Comparison of ENCODE assay signal across 20 mouse cellular contexts in genomic region chr4:87920664-87921063, GRCm38 (mm10).
"Had no signal": no experiment of that assay in that cellular context is flagged by ENCODE, and none has a peak within 500 bp of the region (broad histone marks: within the 10 kb centered on the region; RNA-seq: fewer than 3 reads in every experiment).

No protein-coding gene starts in this region.

- H3K9me3 ChIP-seq: kidney, embryonic 15.5 days; liver, embryonic 13.5 days; lung, embryonic 15.5 days; midbrain, embryonic 12.5 days; midbrain, embryonic 15.5 days; neural tube, embryonic 12.5 days; stomach, embryonic 15.5 days had no signal

- H3K27ac ChIP-seq: kidney, embryonic 15.5 days; left cerebral cortex, adult 2 months; liver, embryonic 13.5 days; macrophage; midbrain, embryonic 12.5 days; midbrain, embryonic 15.5 days; neural tube, embryonic 12.5 days; stomach, embryonic 15.5 days had no signal

- H3K9ac ChIP-seq: kidney, embryonic 15.5 days; liver, embryonic 13.5 days; lung, embryonic 15.5 days; midbrain, embryonic 12.5 days; midbrain, embryonic 15.5 days; neural tube, embryonic 12.5 days; stomach, embryonic 15.5 days had no signal

- H3K4me1 ChIP-seq: kidney, embryonic 15.5 days; liver, embryonic 13.5 days; neural tube, embryonic 12.5 days; stomach, embryonic 15.5 days had no signal

- H3K4me3 ChIP-seq: kidney, embryonic 15.5 days; left cerebral cortex, adult 2 months; liver, embryonic 13.5 days; lung, embryonic 15.5 days; midbrain, embryonic 12.5 days; midbrain, embryonic 15.5 days; neural tube, embryonic 12.5 days; stomach, embryonic 15.5 days had no signal

- DNase-seq: kidney, adult 11 months; kidney, adult 8-10 months; kidney, postnatal 10 days; kidney, postnatal 36 days; layer of hippocampus, postnatal 36 days; liver, embryonic 13.5 days; lung, postnatal 14 days; retina, postnatal 1 day; right cerebral cortex, postnatal 25 days; spleen, adult 18-20 months; thymus, adult 18-20 months; thymus, postnatal 14 days had no signal

- H3K4me2 ChIP-seq: kidney, embryonic 15.5 days; liver, embryonic 13.5 days; lung, embryonic 15.5 days; midbrain, embryonic 12.5 days; midbrain, embryonic 15.5 days; neural tube, embryonic 12.5 days; stomach, embryonic 15.5 days had no signal

- H3K36me3 ChIP-seq: kidney, embryonic 15.5 days; liver, embryonic 13.5 days; lung, embryonic 15.5 days; midbrain, embryonic 12.5 days; midbrain, embryonic 15.5 days; neural tube, embryonic 12.5 days; stomach, embryonic 15.5 days had no signal

- H3K27me3 ChIP-seq: kidney, embryonic 15.5 days; liver, embryonic 13.5 days; lung, embryonic 15.5 days; midbrain, embryonic 12.5 days; midbrain, embryonic 15.5 days; neural tube, embryonic 12.5 days; stomach, embryonic 15.5 days had no signal
